Mouse (Mus musculus): ENCODE results near the gene Ythdf1. TPM values are rescaled to one million over a fixed set of nuclear protein-coding genes. Genes with fewer than 3 reads are reported as not detected.

The Ythdf1 gene
- polyA plus RNA-seq, 1 experiment from 2014 or later, result 42.3 TPM

DNA sequence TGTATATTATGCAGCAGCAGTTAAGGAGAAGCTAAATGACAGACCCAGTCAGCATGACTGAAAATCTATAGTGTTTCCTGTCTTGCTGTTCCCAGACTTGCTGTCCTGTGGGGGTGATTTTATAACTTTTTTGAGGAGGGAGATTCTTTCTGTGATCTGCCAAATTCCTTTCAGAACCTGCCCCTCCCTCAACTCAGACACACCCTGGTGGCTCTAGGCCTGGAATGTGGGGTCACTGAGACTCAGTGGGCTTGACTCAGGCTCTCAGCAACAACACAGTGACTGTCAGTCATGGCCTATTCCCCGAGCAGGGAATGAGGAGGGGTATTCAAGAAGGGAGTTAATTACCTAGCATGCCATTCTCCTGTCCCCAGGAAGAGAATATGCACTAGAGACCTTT lies 29.2 kb upstream of the Ythdf1 start:
- Histone ChIP-seq H3K27ac (no peak overlapping the region), H3K36me3 (no peaks in the 10 kb centered on the region), H3K9ac (no peak overlapping the region), H3K4me3 (no peak overlapping the region), H3K27me3 (replicated peaks) (peaks cover 57% of the 10 kb centered on the region), H3K4me2 (no peak overlapping the region), H3K4me1 (no peaks in the 10 kb centered on the region), H3K9me3 (replicated peaks) (no peaks in the 10 kb centered on the region)
- 29% methylated on average over 1 of the region's 1 CpGs for WGBS (ENCODE audit: insufficient replicate concordance)
- ATAC-seq, result no peak

GRCm38 (mm10) chr2:180941869-180942268 lies 21.1 kb upstream of the Ythdf1 start:
- H3K4me2 ChIP-seq, result no peak overlapping the region
- no peaks in the 10 kb centered on the region for H3K36me3 ChIP-seq
- ATAC-seq, result no peak
- H3K4me1 ChIP-seq, result no peaks in the 10 kb centered on the region
- H3K9me3 ChIP-seq (replicated peaks), result no peaks in the 10 kb centered on the region
- no peaks in the 10 kb centered on the region for H3K27me3 ChIP-seq (replicated peaks)
- H3K9ac ChIP-seq, result no peak overlapping the region
- no peak overlapping the region for H3K27ac ChIP-seq
- no peak overlapping the region for H3K4me3 ChIP-seq

DNA sequence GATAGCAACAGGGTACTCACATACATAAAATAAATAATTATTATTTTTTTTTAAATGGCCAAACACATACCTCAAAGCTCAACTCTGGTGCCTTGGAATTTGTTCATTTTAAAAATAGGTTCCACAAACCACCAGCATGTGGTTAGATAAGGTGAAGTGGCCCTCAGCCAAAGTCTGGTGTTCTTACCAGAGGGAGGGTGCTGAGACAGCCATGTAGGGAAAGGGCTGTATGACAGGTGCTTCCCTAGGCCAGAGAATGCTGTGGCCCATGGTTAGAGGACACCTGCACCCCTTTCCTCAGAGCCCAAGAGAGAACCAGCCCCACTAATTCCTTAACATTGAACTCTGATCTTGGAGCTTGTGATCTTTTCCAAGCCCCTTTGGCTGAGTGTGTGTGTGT lies 19.4 kb upstream of the Ythdf1 start:
- no peaks in the 10 kb centered on the region for H3K27me3 ChIP-seq (replicated peaks)
- no peaks in the 10 kb centered on the region for H3K4me1 ChIP-seq
- H3K9me3 ChIP-seq (replicated peaks), result no peaks in the 10 kb centered on the region
- no peak overlapping the region for H3K27ac ChIP-seq
- no peak overlapping the region for H3K4me2 ChIP-seq
- H3K36me3 ChIP-seq, result no peaks in the 10 kb centered on the region
- no peak for ATAC-seq
- no peak overlapping the region for H3K4me3 ChIP-seq
- H3K9ac ChIP-seq, result no peak overlapping the region

GRCm38 (mm10) chr2:180932418-180932817 lies 11.7 kb upstream of the Ythdf1 start:
- Histone ChIP-seq H3K4me1 (no peaks in the 10 kb centered on the region), H3K9ac (no peak overlapping the region), H3K4me3 (no peak overlapping the region), H3K9me3 (replicated peaks) (no peaks in the 10 kb centered on the region), H3K4me2 (no peak overlapping the region), H3K36me3 (no peaks in the 10 kb centered on the region), H3K27ac (no peak overlapping the region), H3K27me3 (replicated peaks) (no peaks in the 10 kb centered on the region)
- 58% methylated on average over 1 of the region's 1 CpGs for WGBS (ENCODE audit: insufficient replicate concordance)
- no peak; the same call in 1 of the 2 replicates for ATAC-seq

DNA sequence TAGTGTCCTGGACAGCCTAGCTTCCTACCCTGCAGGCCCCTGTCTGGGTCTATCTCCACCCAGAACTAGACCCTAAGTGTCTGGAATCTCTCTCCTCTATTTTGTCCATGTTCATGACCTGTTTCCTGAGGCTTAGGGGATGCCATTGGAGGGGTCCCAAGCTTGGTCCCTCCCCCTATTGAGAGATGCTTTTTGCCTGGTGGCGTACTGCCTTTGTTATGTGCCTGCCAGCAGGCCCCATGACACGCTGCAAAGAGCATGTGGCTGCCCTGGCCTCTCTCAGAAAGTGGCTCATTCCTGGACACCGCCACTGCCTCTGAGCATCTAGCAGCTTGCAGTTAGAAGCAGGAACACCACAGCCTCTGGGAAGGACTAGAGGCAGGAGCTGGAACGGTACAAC lies 8.0 kb upstream of the Ythdf1 start, which contains the start of gene Birc7:
Gene Birc7 (plus strand): TSS at position 301 of the 400 bp plus-strand sequence.
- WGBS (ENCODE audit: insufficient replicate concordance), result 56% methylated on average over 4 of the region's 4 CpGs
- H3K4me3 ChIP-seq, result no peak within 1 kb of the TSS
- H3K4me1 ChIP-seq, result no peaks in the 10 kb centered on the region
- ATAC-seq, result no peak
- H3K27ac ChIP-seq, result no peak within 1 kb of the TSS
- peaks cover 8% of the 10 kb centered on the region for H3K27me3 ChIP-seq (replicated peaks)
- no peaks in the 10 kb centered on the region for H3K36me3 ChIP-seq
- no peak within 1 kb of the TSS for H3K4me2 ChIP-seq
- H3K9ac ChIP-seq, result no peak within 1 kb of the TSS
- no peaks in the 10 kb centered on the region for H3K9me3 ChIP-seq (replicated peaks)

DNA sequence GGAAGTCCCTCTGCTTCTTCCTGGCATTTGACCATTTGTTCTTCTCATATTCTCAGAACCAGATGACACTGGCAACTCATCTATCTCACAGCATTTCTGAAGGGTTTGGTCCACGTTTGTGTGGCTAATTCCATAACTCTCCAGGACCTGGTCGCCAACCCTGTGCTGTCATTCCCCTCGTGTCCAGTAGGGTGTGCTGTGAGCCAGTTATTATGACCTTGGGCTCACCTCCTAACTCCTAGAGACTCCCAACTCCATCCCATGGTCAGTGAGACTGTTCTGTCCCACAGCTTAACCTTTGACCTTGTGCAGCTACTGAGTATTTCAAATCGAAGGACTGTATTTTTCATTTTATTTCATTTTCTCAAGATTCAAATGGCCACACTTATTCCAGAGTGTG lies 4.4 kb upstream of the Ythdf1 start:
- 6% methylated on average over 4 of the region's 4 CpGs for WGBS (ENCODE audit: insufficient replicate concordance)
- peaks cover 5% of the 10 kb centered on the region for H3K4me1 ChIP-seq
- H3K9me3 ChIP-seq (replicated peaks), result no peaks in the 10 kb centered on the region
- peaks cover 13% of the 10 kb centered on the region for H3K27me3 ChIP-seq (replicated peaks)
- no peak overlapping the region for H3K27ac ChIP-seq
- no peak overlapping the region for H3K4me2 ChIP-seq
- no peak overlapping the region for H3K9ac ChIP-seq
- H3K4me3 ChIP-seq, result no peak overlapping the region
- H3K36me3 ChIP-seq, result no peaks in the 10 kb centered on the region
- no peak for ATAC-seq

GRCm38 (mm10) chr2:180922739-180923138 lies 2.0 kb upstream of the Ythdf1 start:
- H3K4me1 ChIP-seq, result peaks cover 28% of the 10 kb centered on the region
- H3K27ac ChIP-seq, result no peak overlapping the region
- H3K4me2 ChIP-seq, result no peak overlapping the region
- H3K27me3 ChIP-seq (replicated peaks), result peaks cover 13% of the 10 kb centered on the region
- H3K9ac ChIP-seq, result no peak overlapping the region
- ATAC-seq, result no peak
- 80% methylated on average over 6 of the region's 6 CpGs for WGBS (ENCODE audit: insufficient replicate concordance)
- H3K4me3 ChIP-seq, result no peak overlapping the region
- H3K9me3 ChIP-seq (replicated peaks), result no peaks in the 10 kb centered on the region
- H3K36me3 ChIP-seq, result peaks cover 15% of the 10 kb centered on the region

DNA sequence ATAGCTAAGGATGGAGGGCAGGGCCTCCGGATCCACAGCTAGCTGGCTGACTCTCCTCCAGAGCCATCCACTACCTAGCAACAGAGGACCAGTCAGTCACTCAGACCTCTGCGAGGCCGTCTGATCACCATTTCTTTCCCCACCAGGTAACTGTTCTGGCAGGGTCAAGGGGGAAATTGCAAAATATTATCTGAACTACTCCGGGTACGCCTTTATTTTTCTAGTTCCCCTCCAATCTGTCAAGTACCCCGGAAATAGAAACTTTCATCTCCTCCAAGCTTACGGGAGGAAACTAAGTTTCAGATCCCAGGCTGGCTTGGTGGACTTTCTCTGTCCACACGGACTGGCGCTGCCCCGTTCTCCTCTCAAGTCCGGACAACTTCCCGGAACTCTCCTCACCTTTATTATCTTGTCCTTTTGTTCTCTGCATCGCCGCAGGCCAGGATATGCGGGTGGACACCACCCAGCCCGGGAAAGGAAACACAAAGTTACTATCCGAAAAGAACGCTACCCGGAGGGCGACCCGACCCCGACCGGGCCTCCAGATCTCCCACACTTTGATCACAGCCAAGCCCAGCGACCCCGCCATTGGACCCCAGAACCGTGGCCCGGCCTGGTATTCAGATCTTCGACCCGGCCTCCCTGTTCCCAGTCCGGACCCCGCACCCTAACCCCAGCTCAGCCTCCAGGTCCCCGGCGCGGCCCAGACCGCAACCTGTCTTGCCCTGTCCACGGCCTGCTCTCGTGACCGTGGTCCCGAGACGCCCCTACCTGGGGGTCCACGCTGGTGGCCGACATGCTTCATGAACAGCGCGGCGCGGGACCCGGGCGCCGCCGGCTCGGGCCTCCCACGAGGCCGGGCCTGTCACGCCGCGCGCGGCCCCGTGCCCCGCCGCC lies 588 bp downstream of the Ythdf1 start:
- peak; percentile 4; the same call in 1 of the 2 replicates for ATAC-seq
- Histone ChIP-seq H3K9me3 (replicated peaks) (no peaks in the 10 kb centered on the region), H3K9ac (peak overlapping the region; percentile 98), H3K4me3 (peak overlapping the region; percentile 100), H3K4me2 (peak overlapping the region; percentile 80), H3K27me3 (replicated peaks) (peaks cover 13% of the 10 kb centered on the region), H3K27ac (peak overlapping the region; percentile 87), H3K36me3 (peaks cover 41% of the 10 kb centered on the region), H3K4me1 (peaks cover 51% of the 10 kb centered on the region)
- 2% methylated on average over 61 of the region's 61 CpGs for WGBS (ENCODE audit: insufficient replicate concordance)

GRCm38 (mm10) chr2:180915886-180916433 lies 4.8 kb downstream of the Ythdf1 start:
- no peak for ATAC-seq
- peaks cover 82% of the 10 kb centered on the region for H3K36me3 ChIP-seq

DNA sequence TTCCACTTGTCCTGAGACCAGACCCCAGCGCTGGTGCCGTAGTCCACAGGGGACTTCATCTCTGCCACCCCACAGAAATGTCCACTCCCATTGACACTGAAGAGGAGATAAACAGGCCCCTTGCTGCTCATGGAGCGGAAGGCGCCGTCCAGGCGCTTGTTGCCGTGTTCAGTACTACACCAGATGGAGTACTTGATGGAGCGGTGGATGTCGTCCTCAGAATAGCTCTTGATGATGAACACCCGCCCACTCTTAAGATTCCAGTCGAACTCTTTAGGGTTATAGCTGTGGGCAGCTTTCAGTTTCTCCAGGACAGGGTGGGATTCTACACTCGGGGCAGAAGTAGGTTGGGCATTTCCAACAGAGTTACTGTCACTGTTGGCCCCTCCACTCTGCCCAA lies 9.8 kb downstream of the Ythdf1 start:
- no peak overlapping the region for H3K9ac ChIP-seq
- no peak overlapping the region for H3K27ac ChIP-seq
- no peak overlapping the region for H3K4me2 ChIP-seq
- WGBS (ENCODE audit: insufficient replicate concordance), result 91% methylated on average over 12 of the region's 12 CpGs
- H3K27me3 ChIP-seq (replicated peaks), result no peaks in the 10 kb centered on the region
- ATAC-seq, result peak; percentile 13; the same call in 1 of the 2 replicates
- no peaks in the 10 kb centered on the region for H3K9me3 ChIP-seq (replicated peaks)
- H3K4me1 ChIP-seq, result peaks cover 22% of the 10 kb centered on the region
- peaks cover 90% of the 10 kb centered on the region for H3K36me3 ChIP-seq
- H3K4me3 ChIP-seq, result no peak overlapping the region

More at GRCm38 (mm10) chr2:180915886-180916433, 4.8 kb downstream of the Ythdf1 start:
- no peak overlapping the region for H3K4me3 ChIP-seq
- H3K4me2 ChIP-seq, result no peak overlapping the region
- H3K9ac ChIP-seq, result no peak overlapping the region
- no peaks in the 10 kb centered on the region for H3K27me3 ChIP-seq (replicated peaks)
- no peak overlapping the region for H3K27ac ChIP-seq
- no peaks in the 10 kb centered on the region for H3K9me3 ChIP-seq (replicated peaks)
- WGBS (ENCODE audit: insufficient replicate concordance), result 72% methylated on average over 3 of the region's 3 CpGs
- H3K4me1 ChIP-seq, result peaks cover 48% of the 10 kb centered on the region

DNA sequence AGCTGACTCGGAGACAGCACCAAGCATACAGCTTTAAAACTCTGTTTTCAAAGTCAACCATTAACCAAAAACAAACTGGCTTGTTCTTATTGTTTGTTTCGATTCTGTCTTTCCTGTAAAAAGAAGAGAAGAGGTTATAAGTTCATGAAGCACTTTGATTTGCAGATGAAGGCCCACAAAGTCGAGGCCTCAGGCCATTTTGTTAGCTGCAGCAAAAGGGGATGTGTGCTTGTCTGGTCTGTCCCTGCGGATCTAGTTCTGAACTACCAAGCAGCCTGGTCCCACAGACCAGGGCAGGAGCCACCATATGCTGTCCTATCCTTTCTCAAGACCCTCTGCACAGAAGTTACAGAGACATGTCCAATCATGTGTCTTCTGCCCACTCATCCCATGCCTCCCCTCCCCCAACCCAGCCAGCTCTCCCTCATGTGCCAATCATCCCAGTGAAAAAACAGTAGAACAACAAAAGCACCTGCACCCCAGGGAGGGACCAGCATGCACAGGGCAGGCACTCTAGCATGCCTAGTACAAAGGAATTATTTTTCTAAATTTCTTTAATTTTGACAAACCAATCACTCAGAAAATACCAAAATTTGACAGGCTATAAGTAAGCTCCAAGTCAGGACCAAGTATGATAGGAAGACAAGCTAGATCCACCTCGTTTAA lies 15.1 kb downstream of the Ythdf1 start:
- WGBS (ENCODE audit: insufficient replicate concordance), result 73% methylated on average over 5 of the region's 5 CpGs
- Histone ChIP-seq H3K4me3 (no peak overlapping the region), H3K36me3 (peaks cover 66% of the 10 kb centered on the region)

More for the DNA sequence above, 15.1 kb downstream of the Ythdf1 start:
- Histone ChIP-seq H3K4me2 (no peak overlapping the region), H3K9ac (no peak overlapping the region), H3K4me1 (peaks cover 29% of the 10 kb centered on the region), H3K9me3 (replicated peaks) (no peaks in the 10 kb centered on the region), H3K27me3 (replicated peaks) (no peaks in the 10 kb centered on the region), H3K27ac (no peak overlapping the region)
- no peak for ATAC-seq

Measured in liver, embryonic 12.5 days (tissue).